Mouse (Mus musculus): ENCODE data around the gene Atg16l1. TPM values are rescaled to one million over a fixed set of nuclear protein-coding genes. Genes with fewer than 3 reads are reported as not detected.

Gene Atg16l1
- polyA plus RNA-seq, 1 experiment from 2014 or later, result 28.9 TPM

GRCm38 (mm10) chr1:87829621-87830211, 74.0 kb downstream of the Atg16l1 start:
- Histone ChIP-seq H3K27ac (ENCODE audit: low read length) (peak overlapping the region; percentile 18), H3K4me1 (ENCODE audit: control insufficient read depth, insufficient read depth, low read length) (peaks cover 8% of the 10 kb centered on the region; the same call in 1 of the 2 replicates), H3K4me2 (ENCODE audit: low read depth, low read length) (no peak overlapping the region), H3K27me3 (ENCODE audit: control insufficient read depth, insufficient read depth, low read length) (no peaks in the 10 kb centered on the region), H3K4me3 (replicated peaks; ENCODE audit: low read length) (no peak overlapping the region), H3K36me3 (ENCODE audit: control insufficient read depth, insufficient read depth, low read length) (no peaks in the 10 kb centered on the region), H3K9me3 (replicated peaks; ENCODE audit: control insufficient read depth, low read length) (no peaks in the 10 kb centered on the region), H3K9ac (ENCODE audit: low read length) (no peak overlapping the region)
- 39% methylated on average over 6 of the region's 6 CpGs for WGBS
- ATAC-seq (ENCODE audit: insufficient read depth, low FRiP score), result peak; percentile 29; the same call in 1 of the 2 replicates

- H3K27me3 ChIP-seq (ENCODE audit: control insufficient read depth, insufficient read depth, low read length), result no peaks in the 10 kb centered on the region
- no peak overlapping the region for H3K9ac ChIP-seq (ENCODE audit: low read length)
- no peak overlapping the region for H3K4me2 ChIP-seq (ENCODE audit: low read depth, low read length)
- H3K27ac ChIP-seq (ENCODE audit: low read length), result no peak overlapping the region
- H3K36me3 ChIP-seq (ENCODE audit: control insufficient read depth, insufficient read depth, low read length), result no peaks in the 10 kb centered on the region
- ATAC-seq (ENCODE audit: insufficient read depth, low FRiP score), result no peak
- H3K4me3 ChIP-seq (replicated peaks; ENCODE audit: low read length), result no peak overlapping the region
- no peaks in the 10 kb centered on the region for H3K4me1 ChIP-seq (ENCODE audit: control insufficient read depth, insufficient read depth, low read length)
- no peaks in the 10 kb centered on the region for H3K9me3 ChIP-seq (replicated peaks; ENCODE audit: control insufficient read depth, low read length)
- WGBS, result 67% methylated on average over 1 of the region's 1 CpGs
Measured at GRCm38 (mm10) chr1:87836453-87836852, 80.8 kb downstream of the Atg16l1 start.

- Histone ChIP-seq H3K4me1 (ENCODE audit: control insufficient read depth, insufficient read depth, low read length) (no peaks in the 10 kb centered on the region), H3K4me2 (ENCODE audit: low read depth, low read length) (no peak overlapping the region), H3K9ac (ENCODE audit: low read length) (no peak overlapping the region), H3K4me3 (replicated peaks; ENCODE audit: low read length) (no peak overlapping the region), H3K9me3 (replicated peaks; ENCODE audit: control insufficient read depth, low read length) (no peaks in the 10 kb centered on the region), H3K36me3 (ENCODE audit: control insufficient read depth, insufficient read depth, low read length) (no peaks in the 10 kb centered on the region), H3K27me3 (ENCODE audit: control insufficient read depth, insufficient read depth, low read length) (no peaks in the 10 kb centered on the region), H3K27ac (ENCODE audit: low read length) (no peak overlapping the region)
- ATAC-seq (ENCODE audit: insufficient read depth, low FRiP score), result no peak
- 59% methylated on average over 5 of the region's 5 CpGs for WGBS
Measured at GRCm38 (mm10) chr1:87837018-87837417, 81.3 kb downstream of the Atg16l1 start.

- WGBS, result 62% methylated on average over 11 of the region's 11 CpGs
- Histone ChIP-seq H3K9me3 (replicated peaks; ENCODE audit: control insufficient read depth, low read length) (no peaks in the 10 kb centered on the region), H3K27me3 (ENCODE audit: control insufficient read depth, insufficient read depth, low read length) (no peaks in the 10 kb centered on the region), H3K4me2 (ENCODE audit: low read depth, low read length) (no peak overlapping the region), H3K27ac (ENCODE audit: low read length) (no peak overlapping the region), H3K4me3 (replicated peaks; ENCODE audit: low read length) (no peak overlapping the region), H3K9ac (ENCODE audit: low read length) (no peak overlapping the region), H3K4me1 (ENCODE audit: control insufficient read depth, insufficient read depth, low read length) (no peaks in the 10 kb centered on the region), H3K36me3 (ENCODE audit: control insufficient read depth, insufficient read depth, low read length) (no peaks in the 10 kb centered on the region)
- no peak for ATAC-seq (ENCODE audit: insufficient read depth, low FRiP score)
Measured at GRCm38 (mm10) chr1:87840411-87841208, 84.9 kb downstream of the Atg16l1 start.

Other genes starting within 250 kb of the Atg16l1 start
- gene Neu2, start 246.0 kb upstream of the Atg16l1 start, polyA plus RNA-seq (2015; fragmentation: Nextera tagmentation; extraction: Ambion mirVana), result 2.8 and 3.1 TPM in 2 replicates
- gene Ngef, start 182.0 kb upstream of the Atg16l1 start, polyA plus RNA-seq (2015; fragmentation: Nextera tagmentation; extraction: Ambion mirVana), result 11.5 and 12.6 TPM in 2 replicates
- 6.3 and 8.6 TPM in 2 replicates for gene Inpp5d, start 135.6 kb upstream of the Atg16l1 start, polyA plus RNA-seq (2015; fragmentation: Nextera tagmentation; extraction: Ambion mirVana)
- 1.1 and 1.4 TPM in 2 replicates for gene Sag, start 47.8 kb downstream of the Atg16l1 start, polyA plus RNA-seq (2015; fragmentation: Nextera tagmentation; extraction: Ambion mirVana)
- gene Dgkd, start 97.4 kb downstream of the Atg16l1 start, polyA plus RNA-seq (2015; fragmentation: Nextera tagmentation; extraction: Ambion mirVana), result 30.0 and 30.7 TPM in 2 replicates